9 mouse cellular contexts compared by ENCODE assay signal in genomic region chr6:113011886-113012285, GRCm38 (mm10). TPM values are rescaled to one million over a fixed set of nuclear protein-coding genes. Genes with fewer than 3 reads are reported as not detected.
DNase-seq lines count a peak whose midpoint lies in the region; ATAC-seq and TF ChIP-seq lines count a peak whose summit lies in the region.
"Had no signal": no experiment of that assay in that cellular context is flagged by ENCODE, and none has a peak within 500 bp of the region (broad histone marks: within the 10 kb centered on the region; RNA-seq: fewer than 3 reads in every experiment).

No protein-coding gene starts in this region.

- DNase-seq in gastrocnemius, adult 2 months, result no peak
- no peak for DNase-seq in gastrocnemius, postnatal 10 days
- no peak for DNase-seq in stomach, postnatal 0 days (ENCODE audit: low spot score)
- DNase-seq in ovary, postnatal 14 days (ENCODE audit: low spot score), result no peak
- DNase-seq in lung, postnatal 36 days, result no peak

- peak overlapping the region; percentile 82 for H3K27ac ChIP-seq in gastrocnemius, adult 2 months
- H3K27ac ChIP-seq in stomach, embryonic 16.5 days (ENCODE audit: low read length), result peak overlapping the region; percentile 26; the same call in 1 of the 2 replicates
- H3K27ac ChIP-seq in stomach, postnatal 0 days (replicated peaks), result no peak overlapping the region
- peak overlapping the region; percentile 82; the same call in 1 of the 2 replicates for H3K27ac ChIP-seq in limb, embryonic 15.5 days

- H3K27me3 ChIP-seq in stomach, embryonic 16.5 days (ENCODE audit: control insufficient read depth, insufficient read depth, low read length), result no peaks in the 10 kb centered on the region
- no peaks in the 10 kb centered on the region for H3K27me3 ChIP-seq in stomach, postnatal 0 days (ENCODE audit: control insufficient read depth, insufficient read depth, low read length)
- no peaks in the 10 kb centered on the region for H3K27me3 ChIP-seq in limb, embryonic 15.5 days

- H3K4me3 ChIP-seq in gastrocnemius, adult 2 months, result no peak overlapping the region; the same call in 1 of the 2 replicates
- no peak overlapping the region for H3K4me3 ChIP-seq in stomach, embryonic 16.5 days (replicated peaks; ENCODE audit: low read length)
- no peak overlapping the region for H3K4me3 ChIP-seq in stomach, postnatal 0 days (ENCODE audit: low read depth, low read length)
- no peak overlapping the region for H3K4me3 ChIP-seq in limb, embryonic 15.5 days
- H3K4me3 ChIP-seq: erythroblast, embryonic 14.5 days had no signal

- H3K4me2 ChIP-seq in stomach, embryonic 16.5 days (ENCODE audit: low read depth, low read length), result no peak overlapping the region
- no peak overlapping the region for H3K4me2 ChIP-seq in stomach, postnatal 0 days (replicated peaks; ENCODE audit: low read depth)
- H3K4me2 ChIP-seq in limb, embryonic 15.5 days, result no peak overlapping the region

- H3K36me3 ChIP-seq in stomach, embryonic 16.5 days (ENCODE audit: control insufficient read depth, insufficient read depth, low read length), result no peaks in the 10 kb centered on the region
- no peaks in the 10 kb centered on the region for H3K36me3 ChIP-seq in stomach, postnatal 0 days (ENCODE audit: control insufficient read depth, insufficient read depth, low read length)
- no peaks in the 10 kb centered on the region for H3K36me3 ChIP-seq in limb, embryonic 15.5 days

- intact Hi-C loops in gastrocnemius, adult 2 months (cut with DNase I), result no loop called here

- ATAC-seq in stomach, embryonic 16.5 days (ENCODE audit: insufficient read depth, low FRiP score), result no peak
- no peak for ATAC-seq in stomach, postnatal 0 days (ENCODE audit: low FRiP score, low TSS enrichment)
- no peak for ATAC-seq in limb, embryonic 15.5 days (ENCODE audit: insufficient number of reproducible peaks, low FRiP score, low TSS enrichment, low read depth)
- no peak for ATAC-seq in megakaryocyte, adult 5-6 weeks (ENCODE audit: poor library complexity, severe bottlenecking)

- 0 out of 2 replicates have a peak, but pooled peaks cover 3% of the 10 kb centered on the region for H3K9me3 ChIP-seq in stomach, embryonic 16.5 days (replicated peaks; ENCODE audit: control insufficient read depth, low read length)
- H3K9me3 ChIP-seq in stomach, postnatal 0 days (ENCODE audit: control insufficient read depth, low read length), result no peaks in the 10 kb centered on the region
- no peaks in the 10 kb centered on the region for H3K9me3 ChIP-seq in limb, embryonic 15.5 days

- WGBS in stomach, embryonic 16.5 days, result 67% methylated on average over 2 of the region's 2 CpGs
- WGBS in stomach, postnatal 0 days, result 55% methylated on average over 2 of the region's 2 CpGs
- 71% methylated on average over 2 of the region's 2 CpGs for WGBS in limb, embryonic 15.5 days

- H3K9ac ChIP-seq in stomach, embryonic 16.5 days (ENCODE audit: low read length), result no peak overlapping the region
- no peak overlapping the region for H3K9ac ChIP-seq in stomach, postnatal 0 days (ENCODE audit: low read length)
- no peak overlapping the region for H3K9ac ChIP-seq in limb, embryonic 15.5 days

- TF ChIP-seq EP300 in stomach, postnatal 0 days (optimal IDR thresholded peaks at IDR 0.05), result no peak

- no peak for TF ChIP-seq CTCF in gastrocnemius, adult 2 months (IDR thresholded peaks at IDR 0.05)
- TF ChIP-seq CTCF in stomach, postnatal 0 days (IDR thresholded peaks at IDR 0.05; ENCODE audit: low read depth), result no peak

- H3K4me1 ChIP-seq in stomach, embryonic 16.5 days (ENCODE audit: control insufficient read depth, insufficient read depth, low read length), result peaks cover 3% of the 10 kb centered on the region; the same call in 1 of the 2 replicates
- no peaks in the 10 kb centered on the region for H3K4me1 ChIP-seq in stomach, postnatal 0 days (replicated peaks; ENCODE audit: control insufficient read depth, insufficient read depth)
- peaks cover 9% of the 10 kb centered on the region; the same call in 1 of the 2 replicates for H3K4me1 ChIP-seq in limb, embryonic 15.5 days

RNA-seq across cellular contexts. Expression of gene Thumpd3, which starts 34.1 kb away (rescaled TPM):
- 10 to 100 TPM; 13.7 to 14.5 TPM for total RNA-seq in gastrocnemius, adult 2 months (2021)
- 10 to 100 TPM; 16.9 to 17.0 TPM for total RNA-seq in gastrocnemius, postnatal 10 days (2021)
- polyA plus RNA-seq in stomach, embryonic 16.5 days (2015; fragmentation: Nextera tagmentation; extraction: Ambion mirVana), result 49.7 and 51.0 TPM in 2 replicates
- 33.6 and 34.0 TPM in 2 replicates for polyA plus RNA-seq in stomach, postnatal 0 days (2015; fragmentation: Nextera tagmentation; extraction: Ambion mirVana)
- polyA plus RNA-seq in limb, embryonic 15.5 days (2015; fragmentation: Nextera tagmentation; extraction: Ambion mirVana), result 45.1 and 46.7 TPM in 2 replicates
- 50.0 and 50.4 TPM in 2 replicates for total RNA-seq in megakaryocyte, adult 5-6 weeks (2015)
- total RNA-seq in megakaryocyte, adult 5-6 weeks (2017), result 40.8 and 48.5 TPM in 2 replicates
